ENCODE assay signal across 8 mouse cellular contexts in the genomic region with DNA sequence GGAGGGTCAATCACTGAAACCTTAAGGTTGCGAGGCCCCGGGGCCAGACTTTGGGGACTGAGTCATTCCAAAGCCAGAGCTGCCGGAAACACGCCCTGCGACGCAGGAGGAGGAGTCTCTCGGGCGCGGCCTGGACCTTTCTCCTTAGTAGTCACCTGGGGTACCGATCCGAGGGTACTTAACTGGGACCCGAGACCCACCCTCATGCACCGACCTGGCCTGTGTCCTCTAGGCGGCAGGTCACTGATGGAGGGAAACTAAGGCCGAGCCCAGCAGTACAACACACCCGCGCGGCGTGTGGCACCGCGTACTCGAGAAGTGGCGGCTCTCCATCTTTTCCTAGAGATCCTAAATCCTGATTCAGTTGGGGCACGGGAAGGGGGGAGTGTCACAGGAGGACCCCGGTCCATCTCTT. TPM values are rescaled to one million over a fixed set of nuclear protein-coding genes. Genes with fewer than 3 reads are reported as not detected.
DNase-seq lines count a peak whose midpoint lies in the region; ATAC-seq and TF ChIP-seq lines count a peak whose summit lies in the region.

No protein-coding gene starts in this region.

- peaks cover 16% of the 10 kb centered on the region for H3K36me3 ChIP-seq in embryonic facial prominence, embryonic 12.5 days
- H3K36me3 ChIP-seq in heart, adult 2 months (ENCODE audit: control insufficient read depth, insufficient read depth, low read length) = no peaks in the 10 kb centered on the region
- H3K36me3 ChIP-seq in kidney, adult 2 months (ENCODE audit: control insufficient read depth, insufficient read depth, low read length) = peaks cover 6% of the 10 kb centered on the region; the same call in 1 of the 2 replicates
- H3K36me3 ChIP-seq in myocyte (ENCODE audit: control insufficient read depth, insufficient read depth) = peaks cover 14% of the 10 kb centered on the region
- H3K36me3 ChIP-seq in testis, adult 2 months (ENCODE audit: control insufficient read depth, insufficient read depth, low read length) = no peaks in the 10 kb centered on the region

- WGBS in embryonic facial prominence, embryonic 12.5 days = under 1% methylated on average over 25 of the region's 25 CpGs
- WGBS in heart, adult 2 months = 1% methylated on average over 25 of the region's 25 CpGs
- WGBS in kidney, adult 2 months = under 1% methylated on average over 25 of the region's 25 CpGs

- peaks cover 3% of the 10 kb centered on the region; the same call in 1 of the 2 replicates for H3K9me3 ChIP-seq in embryonic facial prominence, embryonic 12.5 days

- TF ChIP-seq POLR2A in heart, adult 2 months (IDR thresholded peaks at IDR 0.05; ENCODE audit: insufficient read depth, low read depth, low read length) = no peak; the same call in 1 of the 2 replicates
- no peak for TF ChIP-seq POLR2A in kidney, adult 2 months (IDR thresholded peaks at IDR 0.05; ENCODE audit: low read depth, low read length)
- TF ChIP-seq POLR2A in myocyte (IDR thresholded peaks at IDR 0.05; ENCODE audit: insufficient read length, low read depth) = peak; percentile 35
- no peak for TF ChIP-seq POLR2A in testis, adult 2 months (IDR thresholded peaks at IDR 0.05; ENCODE audit: control insufficient read depth, low read depth, low read length)

- DNase-seq in 416B (ENCODE audit: low read depth) (peak; percentile 75), liver (peak; percentile 87)
- peak; percentile 91 for DNase-seq in adrenal gland, adult 2 months
- peak; percentile 79 to 80 for DNase-seq in heart, adult 2 months
- DNase-seq in kidney, adult 2 months = peak; percentile 88

- ATAC-seq in embryonic facial prominence, embryonic 12.5 days (ENCODE audit: insufficient number of reproducible peaks, insufficient read depth, low FRiP score, low TSS enrichment) = peak; percentile 44

- H3K4me3 ChIP-seq in embryonic facial prominence, embryonic 12.5 days = peak overlapping the region; percentile 85
- H3K4me3 ChIP-seq in heart, adult 2 months = peak overlapping the region; percentile 81
- H3K4me3 ChIP-seq in kidney, adult 2 months (ENCODE audit: insufficient read depth, low read depth, low read length) = peak overlapping the region; percentile 90
- H3K4me3 ChIP-seq in myocyte = peak overlapping the region; percentile 86
- peak overlapping the region; percentile 90 for H3K4me3 ChIP-seq in testis, adult 2 months (ENCODE audit: control insufficient read depth, low read depth, low read length)

- H3K9ac ChIP-seq in embryonic facial prominence, embryonic 12.5 days = peak overlapping the region; percentile 89
- H3K9ac ChIP-seq in heart, adult 2 months (ENCODE audit: low read depth, low read length) = peak overlapping the region; percentile 91

- no peaks in the 10 kb centered on the region for H3K79me2 ChIP-seq in heart, adult 2 months (replicated peaks; ENCODE audit: control insufficient read depth, insufficient read depth, low read length)
- peaks cover 53% of the 10 kb centered on the region for H3K79me2 ChIP-seq in myocyte (ENCODE audit: control insufficient read depth, insufficient read depth)

- H3K27me3 ChIP-seq in embryonic facial prominence, embryonic 12.5 days = no peaks in the 10 kb centered on the region
- H3K27me3 ChIP-seq in heart, adult 2 months (ENCODE audit: control insufficient read depth, insufficient read depth, low read length) = no peaks in the 10 kb centered on the region
- no peaks in the 10 kb centered on the region for H3K27me3 ChIP-seq in kidney, adult 2 months (replicated peaks; ENCODE audit: control insufficient read depth, insufficient read depth, low read length)
- no peaks in the 10 kb centered on the region for H3K27me3 ChIP-seq in myocyte (ENCODE audit: control insufficient read depth, insufficient read depth, insufficient read length)
- no peaks in the 10 kb centered on the region for H3K27me3 ChIP-seq in testis, adult 2 months (ENCODE audit: control insufficient read depth, insufficient read depth, low read length)

- peak overlapping the region; percentile 92 for H3K27ac ChIP-seq in embryonic facial prominence, embryonic 12.5 days
- H3K27ac ChIP-seq in heart, adult 2 months = peak overlapping the region; percentile 93
- peak overlapping the region; percentile 81 for H3K27ac ChIP-seq in kidney, adult 2 months (ENCODE audit: insufficient read depth, low read depth, low read length)
- peak overlapping the region; percentile 67 for H3K27ac ChIP-seq in testis, adult 2 months (ENCODE audit: control insufficient read depth, insufficient read depth, low read depth, low read length)

- intact Hi-C loops in heart, adult 2 months (cut with DNase I) = loop anchor here (5.0 to 10.0 kb wide), 3 partner anchors 127 to 1049 kb away; partner anchors contain the start of genes Ecpas and Gm20503

- H3K4me2 ChIP-seq in embryonic facial prominence, embryonic 12.5 days (replicated peaks) = peak overlapping the region; percentile 73
- peak overlapping the region; percentile 88 for H3K4me2 ChIP-seq in myocyte (ENCODE audit: low read depth)

- peak overlapping the region; percentile 64 for H3ac ChIP-seq in myocyte (ENCODE audit: control insufficient read depth, insufficient read length)

- TF ChIP-seq CTCF in heart, adult 2 months (IDR thresholded peaks at IDR 0.05) = no peak
- TF ChIP-seq CTCF in kidney, adult 2 months (conservative IDR thresholded peaks at IDR 0.05; ENCODE audit: insufficient read depth, insufficient read length, low read depth, low read length) = no peak
- 0 out of 2 replicates have a peak, but pooled peaks have one; percentile 2 for TF ChIP-seq CTCF in testis, adult 2 months (IDR thresholded peaks at IDR 0.05; ENCODE audit: control insufficient read depth, insufficient read depth, insufficient replicate concordance, low read depth, low read length)

- no peak for TF ChIP-seq EP300 in heart, adult 2 months (IDR thresholded peaks at IDR 0.05; ENCODE audit: insufficient read depth, low read depth, low read length)

- peaks cover 30% of the 10 kb centered on the region for H3K4me1 ChIP-seq in embryonic facial prominence, embryonic 12.5 days
- H3K4me1 ChIP-seq in heart, adult 2 months (ENCODE audit: control insufficient read depth, insufficient read depth, low read length) = peaks cover 7% of the 10 kb centered on the region
- peaks cover 23% of the 10 kb centered on the region for H3K4me1 ChIP-seq in kidney, adult 2 months (ENCODE audit: control insufficient read depth, insufficient read depth, low read length)
- peaks cover 13% of the 10 kb centered on the region for H3K4me1 ChIP-seq in testis, adult 2 months (ENCODE audit: control insufficient read depth, insufficient read depth, low read length)

TF ChIP-seq in myocyte, 11 proteins besides CTCF, POLR2A, EP300 and RAD21:
- TF ChIP-seq MYOD1 (IDR thresholded peaks at IDR 0.05; ENCODE audit: control insufficient read depth in 1 of 3, insufficient read length in 2 of 3, low read depth in 2 of 3) = no peak
- TF ChIP-seq POLR2AphosphoS2 (IDR thresholded peaks at IDR 0.05; ENCODE audit: insufficient read length, low read depth) = peak; percentile 71

RNA-seq across cellular contexts. Expression of gene Txn1, which starts 0.7 kb away (rescaled TPM):
- total RNA-seq in adrenal gland, adult 2 months (2021) = 100 to 1,000 TPM; 264 to 311 TPM
- 61.2 and 69.7 TPM in 2 replicates for polyA plus RNA-seq in adrenal gland, adult 2 months (2012; rRNA removed)
- polyA plus RNA-seq in embryonic facial prominence, embryonic 12.5 days (2016; fragmentation: Nextera tagmentation; extraction: Ambion mirVana) = 378 and 389 TPM in 2 replicates
- total RNA-seq in heart, adult 2 months (2021) = 100 to 1,000 TPM; 108 to 119 TPM
- polyA plus RNA-seq in heart, adult 2 months (2012; rRNA removed) = 76.5 and 91.7 TPM in 2 replicates
- polyA plus RNA-seq in kidney, adult 2 months (2012; rRNA removed) = 296 and 377 TPM in 2 replicates
- polyA plus RNA-seq in myocyte (2012; fragmentation: generic; extraction: Trizol) = 381 TPM
- 19.7 and 22.5 TPM in 2 replicates for polyA plus RNA-seq in testis, adult 2 months (2012; rRNA removed)

RNA-seq across cellular contexts. Expression of gene D630039A03Rik, which starts 39.5 kb away (rescaled TPM):
- total RNA-seq in adrenal gland, adult 2 months (2021) = 10 to 100 TPM; 11.5 to 11.6 TPM
- polyA plus RNA-seq in adrenal gland, adult 2 months (2012; rRNA removed) = 3.8 and 4.9 TPM in 2 replicates
- polyA plus RNA-seq in embryonic facial prominence, embryonic 12.5 days (2016; fragmentation: Nextera tagmentation; extraction: Ambion mirVana) = 0.13 and 0.43 TPM in 2 replicates
- under 1 TPM; 0.13 to 0.27 TPM for total RNA-seq in heart, adult 2 months (2021)
- 0.29 and 0.31 TPM in 2 replicates for polyA plus RNA-seq in heart, adult 2 months (2012; rRNA removed)
- 17.8 and 19.8 TPM in 2 replicates for polyA plus RNA-seq in kidney, adult 2 months (2012; rRNA removed)
- 0.01 TPM for polyA plus RNA-seq in myocyte (2012; fragmentation: generic; extraction: Trizol)
- polyA plus RNA-seq in testis, adult 2 months (2012; rRNA removed) = 0.06 and 0.18 TPM in 2 replicates

RNA-seq across cellular contexts. Expression of gene Txndc8, which starts 53.4 kb away (rescaled TPM):
- not detected for total RNA-seq in adrenal gland, adult 2 months (2021)
- not detected in 2 replicates for polyA plus RNA-seq in adrenal gland, adult 2 months (2012; rRNA removed)
- polyA plus RNA-seq in embryonic facial prominence, embryonic 12.5 days (2016; fragmentation: Nextera tagmentation; extraction: Ambion mirVana) = not detected in 2 replicates
- total RNA-seq in heart, adult 2 months (2021) = not detected
- not detected in 2 replicates for polyA plus RNA-seq in heart, adult 2 months (2012; rRNA removed)
- not detected in 2 replicates for polyA plus RNA-seq in kidney, adult 2 months (2012; rRNA removed)
- polyA plus RNA-seq in myocyte (2012; fragmentation: generic; extraction: Trizol) = not detected
- 348 and 412 TPM in 2 replicates for polyA plus RNA-seq in testis, adult 2 months (2012; rRNA removed)

Comparison
In these comparisons a context has a peak if more than half of its experiments do, and no peak if none do; other contexts are left out.
1. Peak in every context shown above with its lines: DNase-seq, ATAC-seq, H3K4me3 ChIP-seq and H3K27ac ChIP-seq.
2. RNA of gene Txndc8, which starts 53.4 kb away (polyA plus RNA-seq): 348 to 412 TPM in testis, adult 2 months; not detected in heart, adult 2 months, not detected in myocyte (single experiment), not detected in adrenal gland, adult 2 months, not detected in embryonic facial prominence, embryonic 12.5 days and not detected in kidney, adult 2 months; every median in the first group is over 100 times any median in the second.